Mouse (Mus musculus) forebrain, embryonic 11.5 days (tissue): ENCODE measurements at regions not wholly inside any gene's neighbourhood (a gene's known extent, or its start where the extent isn't known, plus 50 kb on each side); places are given as distances from the start of the nearest gene placed in this dataset.

Source experiments
- ATAC-seq: fragments of 200-750 bp; cut with Nextera tagmentation; replicated peaks from 2 replicates; pipeline ENCODE4 v1.8.0; 2017; ENCODE audit warnings: moderate TSS enrichment; ENCODE audit not compliant: low FRiP score
- DNase-seq: peaks from one replicate; pipeline ENCODE4 v3.0.0-alpha.2; 2017; ENCODE audit warnings: low spot score
- H3K27ac ChIP-seq: fragments of 300-500 bp; sonication (generic); 2 replicates; pipeline ENCODE4 v1.5.1; 2014; ENCODE audit warnings: low read depth, low read length
- H3K27me3 ChIP-seq: fragments of 300-500 bp; sonication (generic); 2 replicates; pipeline ENCODE4 v1.6.1; 2014; ENCODE audit warnings: mild to moderate bottlenecking, low read length, mixed read lengths; ENCODE audit not compliant: control insufficient read depth, insufficient read depth
- H3K36me3 ChIP-seq: fragments of 300-500 bp; sonication (generic); 2 replicates; pipeline ENCODE4 v1.6.1; 2014; ENCODE audit warnings: mild to moderate bottlenecking, low read length, moderate library complexity, mixed read lengths; ENCODE audit not compliant: control insufficient read depth, insufficient read depth
- H3K4me1 ChIP-seq: fragments of 300-500 bp; sonication (generic); replicated peaks from 2 replicates; pipeline ENCODE4 v1.6.1; 2014; ENCODE audit warnings: low read length, mixed read lengths; ENCODE audit not compliant: control insufficient read depth, insufficient read depth
- H3K4me2 ChIP-seq: fragments of 300-500 bp; sonication (generic); 2 replicates; pipeline ENCODE4 v1.6.1; 2014; ENCODE audit warnings: low read depth, mild to moderate bottlenecking, low read length, moderate library complexity, mixed read lengths; ENCODE audit not compliant: severe bottlenecking
- H3K4me3 ChIP-seq: fragments of 300-500 bp; sonication (generic); 2 replicates; pipeline ENCODE4 v1.5.1; 2014; ENCODE audit warnings: low read depth, low read length
- H3K9ac ChIP-seq: fragments of 300-500 bp; sonication (generic); 2 replicates; pipeline ENCODE4 v1.6.1; 2014; ENCODE audit warnings: low read length
- H3K9me3 ChIP-seq: fragments of 300-500 bp; sonication (generic); 2 replicates; pipeline ENCODE4 v1.6.1; 2016; ENCODE audit warnings: low read length, mixed read lengths; ENCODE audit not compliant: control insufficient read depth
- WGBS: fragments of 180-500 bp; shearing (Covaris S2); extraction: QIAGEN DNeasy Blood & Tissue Kit; methylation state at CpG from one replicate; pipeline ENCODE4 v1.1.7; 2014; 5-methylcytosine and 5-hydroxymethylcytosine counted together

GRCm38 (mm10) chr10:95758181-95758580 is 84.5 kb downstream of the Gm33543 start:
- Histone ChIP-seq H3K9me3 (no peaks in the 10 kb centered on the region), H3K9ac (no peak overlapping the region), H3K4me1 (no peaks in the 10 kb centered on the region), H3K27ac (no peak overlapping the region), H3K4me3 (no peak overlapping the region), H3K27me3 (no peaks in the 10 kb centered on the region), H3K36me3 (no peaks in the 10 kb centered on the region), H3K4me2 (no peak overlapping the region)
- ATAC-seq (no peak), DNase-seq (no peak)
- 93% methylated on average over 8 of the region's 8 CpGs for WGBS

- no peak overlapping the region for H3K4me3 ChIP-seq
- no peaks in the 10 kb centered on the region for H3K36me3 ChIP-seq
- H3K4me2 ChIP-seq, result no peak overlapping the region
- DNase-seq (no peak), ATAC-seq (no peak)
- no peak overlapping the region for H3K9ac ChIP-seq
- H3K4me1 ChIP-seq, result no peaks in the 10 kb centered on the region
- WGBS, result 93% methylated on average over 3 of the region's 3 CpGs
- no peak overlapping the region for H3K27ac ChIP-seq
- no peaks in the 10 kb centered on the region for H3K27me3 ChIP-seq
- no peaks in the 10 kb centered on the region for H3K9me3 ChIP-seq
Observed at GRCm38 (mm10) chr10:95755429-95755828, 82.2 kb upstream of the Anapc15-ps start.

GRCm38 (mm10) chr10:95753396-95753905 is 80.2 kb upstream of the Anapc15-ps start:
- Histone ChIP-seq H3K4me1 (no peaks in the 10 kb centered on the region), H3K9ac (no peak overlapping the region), H3K9me3 (no peaks in the 10 kb centered on the region), H3K4me2 (no peak overlapping the region), H3K36me3 (no peaks in the 10 kb centered on the region), H3K4me3 (no peak overlapping the region), H3K27me3 (no peaks in the 10 kb centered on the region), H3K27ac (no peak overlapping the region)
- ATAC-seq (no peak), DNase-seq (no peak)
- 91% methylated on average over 11 of the region's 11 CpGs for WGBS

GRCm38 (mm10) chr10:95748360-95748759 is 75.1 kb upstream of the Anapc15-ps start:
- no peaks in the 10 kb centered on the region for H3K4me1 ChIP-seq
- H3K9ac ChIP-seq, result no peak overlapping the region
- no peak overlapping the region for H3K4me3 ChIP-seq
- DNase-seq (no peak), ATAC-seq (no peak)
- no peaks in the 10 kb centered on the region for H3K27me3 ChIP-seq
- H3K4me2 ChIP-seq, result no peak overlapping the region
- WGBS, result 95% methylated on average over 1 of the region's 1 CpGs
- H3K27ac ChIP-seq, result no peak overlapping the region
- H3K36me3 ChIP-seq, result no peaks in the 10 kb centered on the region
- H3K9me3 ChIP-seq, result no peaks in the 10 kb centered on the region

GRCm38 (mm10) chr10:95747939-95748338 is 74.7 kb upstream of the Anapc15-ps start:
- H3K27me3 ChIP-seq, result no peaks in the 10 kb centered on the region
- no peak overlapping the region for H3K4me2 ChIP-seq
- H3K9me3 ChIP-seq, result no peaks in the 10 kb centered on the region
- no peak overlapping the region for H3K9ac ChIP-seq
- no peak overlapping the region for H3K4me3 ChIP-seq
- no peaks in the 10 kb centered on the region for H3K36me3 ChIP-seq
- 89% methylated on average over 7 of the region's 7 CpGs for WGBS
- H3K27ac ChIP-seq, result no peak overlapping the region
- no peak for ATAC-seq
- H3K4me1 ChIP-seq, result no peaks in the 10 kb centered on the region
- DNase-seq, result no peak

- H3K4me3 ChIP-seq, result no peak overlapping the region
- H3K9ac ChIP-seq, result no peak overlapping the region
- H3K36me3 ChIP-seq, result no peaks in the 10 kb centered on the region
- H3K9me3 ChIP-seq, result no peaks in the 10 kb centered on the region
- DNase-seq (no peak), ATAC-seq (no peak)
- H3K27ac ChIP-seq, result no peak overlapping the region
- no peaks in the 10 kb centered on the region for H3K27me3 ChIP-seq
- H3K4me2 ChIP-seq, result no peak overlapping the region
- WGBS, result 77% methylated on average over 10 of the region's 10 CpGs
- no peaks in the 10 kb centered on the region for H3K4me1 ChIP-seq
Observed at GRCm38 (mm10) chr10:95745834-95746620, 72.8 kb upstream of the Anapc15-ps start.

- Histone ChIP-seq H3K4me2 (no peak overlapping the region), H3K9me3 (no peaks in the 10 kb centered on the region), H3K36me3 (no peaks in the 10 kb centered on the region), H3K27ac (no peak overlapping the region), H3K27me3 (no peaks in the 10 kb centered on the region), H3K4me1 (no peaks in the 10 kb centered on the region), H3K4me3 (no peak overlapping the region), H3K9ac (no peak overlapping the region)
- ATAC-seq, result no peak
- no peak for DNase-seq
- WGBS, result 88% methylated on average over 2 of the region's 2 CpGs
Observed at GRCm38 (mm10) chr10:95745254-95745653, 72.0 kb upstream of the Anapc15-ps start.

GRCm38 (mm10) chr10:95743627-95744026 is 70.4 kb upstream of the Anapc15-ps start:
- Histone ChIP-seq H3K4me2 (no peak overlapping the region), H3K4me3 (no peak overlapping the region), H3K27ac (no peak overlapping the region), H3K9me3 (no peaks in the 10 kb centered on the region), H3K4me1 (no peaks in the 10 kb centered on the region), H3K36me3 (no peaks in the 10 kb centered on the region), H3K9ac (no peak overlapping the region), H3K27me3 (no peaks in the 10 kb centered on the region)
- WGBS, result 91% methylated on average over 6 of the region's 6 CpGs
- DNase-seq (no peak), ATAC-seq (no peak)

- Histone ChIP-seq H3K9ac (no peak overlapping the region), H3K4me2 (no peak overlapping the region), H3K4me1 (no peaks in the 10 kb centered on the region), H3K9me3 (peaks cover 5% of the 10 kb centered on the region; the same call in 1 of the 2 replicates), H3K27me3 (no peaks in the 10 kb centered on the region), H3K27ac (no peak overlapping the region), H3K4me3 (no peak overlapping the region), H3K36me3 (no peaks in the 10 kb centered on the region)
- DNase-seq (no peak), ATAC-seq (no peak)
- WGBS, result 93% methylated on average over 4 of the region's 4 CpGs
Observed at GRCm38 (mm10) chr10:95739421-95739820, 66.2 kb upstream of the Anapc15-ps start.
